Mouse (Mus musculus) limb, embryonic 13.5 days (tissue): ENCODE results near the gene Mrgprd. TPM values are rescaled to one million over a fixed set of nuclear protein-coding genes. Genes with fewer than 3 reads are reported as not detected.

Experiments
- ATAC-seq: fragments of 200-750 bp; cut with Nextera tagmentation; 2 replicates; pipeline ENCODE4 v1.8.0; 2017; ENCODE audit warnings: low read depth, moderate number of reproducible peaks, moderate TSS enrichment; ENCODE audit not compliant: low FRiP score
- H3K27ac ChIP-seq: fragments of 300-500 bp; sonication (generic); 2 replicates; pipeline ENCODE4 v1.5.1; 2015; ENCODE audit warnings: inconsistent platforms, mild to moderate bottlenecking, moderate library complexity
- H3K27me3 ChIP-seq: fragments of 300-500 bp; sonication (generic); 2 replicates; pipeline ENCODE4 v1.6.1; 2015; ENCODE audit warnings: mild to moderate bottlenecking, inconsistent platforms
- H3K36me3 ChIP-seq: fragments of 300-500 bp; sonication (generic); 2 replicates; pipeline ENCODE4 v1.6.1; 2015; ENCODE audit warnings: inconsistent platforms, mild to moderate bottlenecking, moderate library complexity
- H3K4me1 ChIP-seq: fragments of 300-500 bp; sonication (generic); 2 replicates; pipeline ENCODE4 v1.6.1; 2015; ENCODE audit warnings: inconsistent platforms
- H3K4me2 ChIP-seq: fragments of 300-500 bp; sonication (generic); replicated peaks from 2 replicates; pipeline ENCODE4 v1.6.1; 2015; ENCODE audit warnings: inconsistent platforms, mild to moderate bottlenecking, moderate library complexity
- H3K4me3 ChIP-seq: fragments of 300-500 bp; sonication (generic); 2 replicates; pipeline ENCODE4 v1.5.1; 2015; ENCODE audit warnings: moderate library complexity, mild to moderate bottlenecking, inconsistent platforms
- H3K9ac ChIP-seq: fragments of 300-500 bp; sonication (generic); 2 replicates; pipeline ENCODE4 v1.6.1; 2015; ENCODE audit warnings: mild to moderate bottlenecking, inconsistent platforms
- H3K9me3 ChIP-seq: fragments of 300-500 bp; sonication (generic); 2 replicates; pipeline ENCODE4 v1.6.1; 2016; ENCODE audit warnings: inconsistent platforms
- WGBS: fragments of 180-500 bp; shearing (Covaris S2); methylation state at CpG from one replicate; pipeline ENCODE4 v1.1.7; 2015; 5-methylcytosine and 5-hydroxymethylcytosine counted together
- polyA plus RNA-seq: library from polyadenylated mRNA; unstranded; fragments of >200 nt; fragmentation: Nextera tagmentation; extraction: Ambion mirVana; gene quantifications from 2 replicates; pipeline ENCODE4 v1.2.1, GENCODE M21; 2015

Gene Mrgprd
- polyA plus RNA-seq, 1 experiment from 2014 or later: not detected

GRCm38 (mm10) chr7:145333936-145334335, 19.3 kb downstream of the Mrgprd start:
- Histone ChIP-seq H3K27me3 (no peaks in the 10 kb centered on the region), H3K4me2 (no peak overlapping the region), H3K36me3 (no peaks in the 10 kb centered on the region), H3K9ac (no peak overlapping the region), H3K9me3 (peaks cover 4% of the 10 kb centered on the region; the same call in 1 of the 2 replicates), H3K4me3 (no peak overlapping the region), H3K4me1 (peaks cover 60% of the 10 kb centered on the region), H3K27ac (peak overlapping the region; percentile 61; the same call in 1 of the 2 replicates)
- WGBS: 88% methylated on average over 6 of the region's 6 CpGs
- ATAC-seq: no peak

- no peaks in the 10 kb centered on the region for H3K36me3 ChIP-seq
- no peak overlapping the region for H3K9ac ChIP-seq
- 37% methylated on average over 4 of the region's 4 CpGs for WGBS
- peaks cover 54% of the 10 kb centered on the region for H3K4me1 ChIP-seq
- H3K27me3 ChIP-seq: no peaks in the 10 kb centered on the region
- ATAC-seq: no peak
- peak overlapping the region; percentile 61; the same call in 1 of the 2 replicates for H3K27ac ChIP-seq
- H3K9me3 ChIP-seq: peaks cover 4% of the 10 kb centered on the region; the same call in 1 of the 2 replicates
- H3K4me3 ChIP-seq: no peak overlapping the region
- H3K4me2 ChIP-seq: no peak overlapping the region
Observed at GRCm38 (mm10) chr7:145334428-145335027, 19.9 kb downstream of the Mrgprd start.

- Histone ChIP-seq H3K4me1 (peaks cover 48% of the 10 kb centered on the region), H3K4me2 (no peak overlapping the region), H3K9ac (no peak overlapping the region), H3K27me3 (no peaks in the 10 kb centered on the region), H3K27ac (peak overlapping the region; percentile 55; the same call in 1 of the 2 replicates), H3K4me3 (no peak overlapping the region), H3K36me3 (no peaks in the 10 kb centered on the region), H3K9me3 (peaks cover 4% of the 10 kb centered on the region; the same call in 1 of the 2 replicates)
- no peak for ATAC-seq
Observed at GRCm38 (mm10) chr7:145335199-145335598, 20.6 kb downstream of the Mrgprd start.

GRCm38 (mm10) chr7:145335616-145336332, 21.1 kb downstream of the Mrgprd start:
- H3K4me1 ChIP-seq: peaks cover 42% of the 10 kb centered on the region
- 82% methylated on average over 3 of the region's 3 CpGs for WGBS
- H3K27me3 ChIP-seq: no peaks in the 10 kb centered on the region
- H3K36me3 ChIP-seq: no peaks in the 10 kb centered on the region
- H3K9ac ChIP-seq: no peak overlapping the region
- H3K4me3 ChIP-seq: no peak overlapping the region
- H3K9me3 ChIP-seq: peaks cover 4% of the 10 kb centered on the region; the same call in 1 of the 2 replicates
- H3K27ac ChIP-seq: no peak overlapping the region
- ATAC-seq: no peak
- no peak overlapping the region for H3K4me2 ChIP-seq

- 66% methylated on average over 2 of the region's 2 CpGs for WGBS
- H3K4me1 ChIP-seq: peaks cover 23% of the 10 kb centered on the region
- no peak overlapping the region for H3K9ac ChIP-seq
- no peak overlapping the region for H3K27ac ChIP-seq
- H3K27me3 ChIP-seq: no peaks in the 10 kb centered on the region
- no peak overlapping the region for H3K4me3 ChIP-seq
- no peaks in the 10 kb centered on the region for H3K36me3 ChIP-seq
- ATAC-seq: no peak
- H3K4me2 ChIP-seq: no peak overlapping the region
- H3K9me3 ChIP-seq: peaks cover 4% of the 10 kb centered on the region; the same call in 1 of the 2 replicates
Observed at GRCm38 (mm10) chr7:145337889-145338288, 23.3 kb downstream of the Mrgprd start.

GRCm38 (mm10) chr7:145340248-145340904, 25.7 kb downstream of the Mrgprd start:
- no peaks in the 10 kb centered on the region for H3K36me3 ChIP-seq
- ATAC-seq: no peak
- H3K9me3 ChIP-seq: peaks cover 4% of the 10 kb centered on the region; the same call in 1 of the 2 replicates
- no peak overlapping the region for H3K4me3 ChIP-seq
- no peak overlapping the region for H3K9ac ChIP-seq
- H3K4me1 ChIP-seq: no peaks in the 10 kb centered on the region
- H3K27ac ChIP-seq: peak overlapping the region; percentile 48; the same call in 1 of the 2 replicates
- 89% methylated on average over 5 of the region's 5 CpGs for WGBS
- no peaks in the 10 kb centered on the region for H3K27me3 ChIP-seq
- H3K4me2 ChIP-seq: no peak overlapping the region

Other genes starting within 250 kb of the Mrgprd start
- gene 1810010D01Rik, start 106.7 kb upstream of the Mrgprd start, polyA plus RNA-seq: 0.60 TPM in 1 of 2 replicates, not detected in the other
- 12.6 TPM in 2 replicates for gene Tpcn2, start 30.8 kb upstream of the Mrgprd start, polyA plus RNA-seq
- gene Mrgprf, start 14.0 kb upstream of the Mrgprd start, polyA plus RNA-seq: 1.3 and 1.4 TPM in 2 replicates